Comparison of ENCODE assay signal across 8 mouse cellular contexts in the genomic region with DNA sequence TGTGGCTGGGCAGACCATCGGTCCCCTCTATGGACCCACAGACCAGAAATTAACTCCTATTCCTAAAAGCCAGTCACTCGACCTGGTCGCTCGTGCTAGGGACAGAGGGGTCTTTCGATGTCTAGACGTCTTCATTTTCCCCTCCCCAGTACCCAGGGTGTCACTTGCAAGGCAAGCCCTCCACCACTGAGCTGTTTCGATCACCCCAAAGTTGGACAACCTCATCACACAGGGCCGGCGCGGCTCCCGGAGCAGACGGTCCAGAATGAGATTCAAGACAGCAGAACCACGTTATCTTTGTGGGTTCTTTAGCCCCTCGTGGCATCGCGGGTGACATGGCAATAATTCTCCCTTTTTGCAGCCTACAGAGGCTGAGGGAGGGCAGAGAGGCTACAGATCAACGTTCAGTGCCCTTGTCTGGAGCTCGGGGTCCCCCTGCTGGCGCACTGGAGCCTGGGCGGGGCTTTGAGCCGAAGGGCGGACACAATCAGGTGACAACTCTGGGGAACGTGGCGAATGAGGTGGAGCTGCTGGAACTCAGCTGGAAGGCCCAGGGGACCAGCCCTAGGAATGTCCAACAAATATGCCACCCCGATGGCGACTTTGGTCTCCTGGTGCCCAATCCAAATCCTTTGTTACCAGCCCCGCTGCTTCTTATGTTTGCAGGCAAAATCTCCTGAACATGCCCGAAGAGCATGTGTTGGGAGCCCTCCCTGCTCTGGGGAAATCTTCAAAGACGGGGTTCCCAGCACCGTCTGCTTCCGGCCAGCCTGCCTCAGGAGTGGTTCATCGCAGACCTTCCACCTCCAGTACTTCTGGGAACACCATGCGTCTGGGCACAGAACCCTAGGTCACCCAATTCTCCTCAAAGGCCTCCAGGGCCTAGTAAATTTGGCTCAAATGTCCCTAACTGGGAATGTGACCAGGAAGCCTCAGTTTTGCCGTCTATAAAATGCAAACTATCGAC. TPM values are rescaled to one million over a fixed set of nuclear protein-coding genes. Genes with fewer than 3 reads are reported as not detected.
A peak's percentile ranks its signal among the peaks of the same experiment; 100 is the strongest.
DNase-seq lines count a peak whose midpoint lies in the region; ATAC-seq lines count a peak whose summit lies in the region.

No protein-coding gene starts in this region.

- 23% methylated on average over 35 of the region's 35 CpGs for WGBS in intestine, embryonic 16.5 days
- 25% methylated on average over 35 of the region's 35 CpGs for WGBS in midbrain, embryonic 10.5 days

- H3K4me2 ChIP-seq in intestine, embryonic 16.5 days (ENCODE audit: low read depth, low read length), result peak overlapping the region; percentile 46

- no peaks in the 10 kb centered on the region for H3K9me3 ChIP-seq in intestine, embryonic 16.5 days (ENCODE audit: control insufficient read depth, low read length)
- no peaks in the 10 kb centered on the region for H3K9me3 ChIP-seq in midbrain, embryonic 10.5 days (replicated peaks)

- H3K9ac ChIP-seq in intestine, embryonic 16.5 days (ENCODE audit: low read depth, low read length), result peak overlapping the region; percentile 42

- H3K4me1 ChIP-seq in intestine, embryonic 16.5 days (ENCODE audit: control insufficient read depth, insufficient read depth, low read length), result peaks cover 12% of the 10 kb centered on the region
- peaks cover 19% of the 10 kb centered on the region for H3K4me1 ChIP-seq in midbrain, embryonic 10.5 days

- intact Hi-C loops in gastrocnemius, postnatal 36 days (cut with DNase I), result loop anchor here (1.0 to 2.0 kb wide), 3 partner anchors 29 to 93 kb away; no protein-coding TSS in a partner anchor
- intact Hi-C loops in left cerebral cortex, postnatal 25 days (cut with DNase I), result loop anchor here (1.0 to 5.0 kb wide), 4 partner anchors 47 to 122 kb away; partner anchors contain the start of gene Ppfia4

- peak; percentile 88 for ATAC-seq in intestine, embryonic 16.5 days

- H3K27me3 ChIP-seq in intestine, embryonic 16.5 days (replicated peaks; ENCODE audit: control insufficient read depth, insufficient read depth, low read length), result no peaks in the 10 kb centered on the region
- peaks cover 51% of the 10 kb centered on the region for H3K27me3 ChIP-seq in midbrain, embryonic 10.5 days (ENCODE audit: low read depth, poor library complexity, severe bottlenecking)

- H3K4me3 ChIP-seq in intestine, embryonic 16.5 days (ENCODE audit: low read length), result 0 out of 2 replicates have a peak overlapping the region, but pooled peaks have one; percentile 15
- H3K4me3 ChIP-seq in midbrain, embryonic 10.5 days, result peak overlapping the region; percentile 36

- H3K36me3 ChIP-seq in intestine, embryonic 16.5 days (ENCODE audit: control insufficient read depth, insufficient read depth, low read length), result no peaks in the 10 kb centered on the region
- no peaks in the 10 kb centered on the region for H3K36me3 ChIP-seq in midbrain, embryonic 10.5 days

- H3K27ac ChIP-seq in intestine, embryonic 16.5 days (ENCODE audit: low read length), result no peak overlapping the region
- peak overlapping the region; percentile 34; the same call in 1 of the 2 replicates for H3K27ac ChIP-seq in midbrain, embryonic 10.5 days (replicated peaks)

- DNase-seq in adrenal gland, adult 18-20 months (ENCODE audit: low spot score in 2 of 2), result peak; percentile 91 to 93
- DNase-seq in embryo, embryonic 11 days, result peak; percentile 91
- DNase-seq in gastrocnemius, postnatal 36 days, result peak; percentile 83 to 87
- peak; percentile 85 to 93 for DNase-seq in left cerebral cortex, postnatal 25 days (ENCODE audit: low spot score in 2 of 2)
- DNase-seq in midbrain, embryonic 10.5 days (ENCODE audit: low spot score), result peak; percentile 85
- DNase-seq in right cerebral cortex, postnatal 36 days (ENCODE audit: low spot score in 2 of 2), result peak; percentile 81 to 84
- peak; percentile 84 for DNase-seq in yolk sac, embryonic 10.5 days (ENCODE audit: low spot score)

RNA-seq across cellular contexts. Expression of gene Adora1, which starts 9.0 kb away (rescaled TPM):
- 100 to 1,000 TPM; 111 to 130 TPM for total RNA-seq in adrenal gland, adult 18-20 months (2021)
- under 1 TPM; 0.33 to 0.59 TPM for total RNA-seq in gastrocnemius, postnatal 36 days (2021)
- polyA plus RNA-seq in intestine, embryonic 16.5 days (2015; fragmentation: Nextera tagmentation; extraction: Ambion mirVana), result 6.8 and 8.2 TPM in 2 replicates
- 100 to 1,000 TPM; 195 to 200 TPM for total RNA-seq in left cerebral cortex, postnatal 25 days (2021)
- 0.14 and 0.17 TPM in 2 replicates for polyA plus RNA-seq in midbrain, embryonic 10.5 days (2016; fragmentation: Nextera tagmentation; extraction: Ambion mirVana)

RNA-seq across cellular contexts. Expression of gene Myog, which starts 45.6 kb away (rescaled TPM):
- not detected for total RNA-seq in adrenal gland, adult 18-20 months (2021)
- total RNA-seq in gastrocnemius, postnatal 36 days (2021), result 10 to 100 TPM; 20.1 to 20.9 TPM
- 0.32 TPM in 2 replicates for polyA plus RNA-seq in intestine, embryonic 16.5 days (2015; fragmentation: Nextera tagmentation; extraction: Ambion mirVana)
- not detected for total RNA-seq in left cerebral cortex, postnatal 25 days (2021)
- polyA plus RNA-seq in midbrain, embryonic 10.5 days (2016; fragmentation: Nextera tagmentation; extraction: Ambion mirVana), result 0.07 TPM in 1 of 2 replicates, not detected in the other

RNA-seq across cellular contexts. Expression of gene Mybph, which starts 51.0 kb away (rescaled TPM):
- under 1 TPM in 1 of 2 experiments, not detected in 1; 0.16 TPM for total RNA-seq in adrenal gland, adult 18-20 months (2021)
- total RNA-seq in gastrocnemius, postnatal 36 days (2021), result 100 to 1,000 TPM; 547 to 589 TPM
- 0.17 and 0.24 TPM in 2 replicates for polyA plus RNA-seq in intestine, embryonic 16.5 days (2015; fragmentation: Nextera tagmentation; extraction: Ambion mirVana)
- under 1 TPM in 1 of 2 experiments, not detected in 1; 0.25 TPM for total RNA-seq in left cerebral cortex, postnatal 25 days (2021)
- 0.09 and 0.10 TPM in 2 replicates for polyA plus RNA-seq in midbrain, embryonic 10.5 days (2016; fragmentation: Nextera tagmentation; extraction: Ambion mirVana)

Comparison
In these comparisons a context has a peak if more than half of its experiments do, and no peak if none do; other contexts are left out.
1. RNA of gene Adora1, which starts 9.0 kb away (total RNA-seq): 195 to 200 TPM in left cerebral cortex, postnatal 25 days and 111 to 130 TPM in adrenal gland, adult 18-20 months; 0.33 to 0.59 TPM in gastrocnemius, postnatal 36 days; every median in the first group is over 10 times any median in the second.
2. RNA of gene Myog, which starts 45.6 kb away (total RNA-seq): 20.1 to 20.9 TPM in gastrocnemius, postnatal 36 days; not detected in adrenal gland, adult 18-20 months and not detected in left cerebral cortex, postnatal 25 days; every median in the first group is over 10 times any median in the second.
3. RNA of gene Mybph, which starts 51.0 kb away (total RNA-seq): 547 to 589 TPM in gastrocnemius, postnatal 36 days; 0.25 TPM in left cerebral cortex, postnatal 25 days and 0.16 TPM in adrenal gland, adult 18-20 months; every median in the first group is over 100 times any median in the second.
4. Peak in every context shown above with its lines, with median percentiles within 50 percentile points of each other: DNase-seq.